Mouse (Mus musculus) layer of hippocampus, adult 11-12 months (tissue): Measurements from ENCODE around the gene Tspoap1.

Source experiments
- DNase-seq: peaks from one replicate; pipeline ENCODE4 v3.0.0; 2022; ENCODE audit warnings: low spot score

The Tspoap1 gene

GRCm38 (mm10) chr11:87759609-87760005 is 734 bp upstream of the Tspoap1 start:
- DNase-seq: peak; percentile 52

GRCm38 (mm10) chr11:87761181-87761721 is 910 bp downstream of the Tspoap1 start:
- peak; percentile 36 for DNase-seq

GRCm38 (mm10) chr11:87761806-87762701 is 1.7 kb downstream of the Tspoap1 start:
- DNase-seq: no peak

DNA sequence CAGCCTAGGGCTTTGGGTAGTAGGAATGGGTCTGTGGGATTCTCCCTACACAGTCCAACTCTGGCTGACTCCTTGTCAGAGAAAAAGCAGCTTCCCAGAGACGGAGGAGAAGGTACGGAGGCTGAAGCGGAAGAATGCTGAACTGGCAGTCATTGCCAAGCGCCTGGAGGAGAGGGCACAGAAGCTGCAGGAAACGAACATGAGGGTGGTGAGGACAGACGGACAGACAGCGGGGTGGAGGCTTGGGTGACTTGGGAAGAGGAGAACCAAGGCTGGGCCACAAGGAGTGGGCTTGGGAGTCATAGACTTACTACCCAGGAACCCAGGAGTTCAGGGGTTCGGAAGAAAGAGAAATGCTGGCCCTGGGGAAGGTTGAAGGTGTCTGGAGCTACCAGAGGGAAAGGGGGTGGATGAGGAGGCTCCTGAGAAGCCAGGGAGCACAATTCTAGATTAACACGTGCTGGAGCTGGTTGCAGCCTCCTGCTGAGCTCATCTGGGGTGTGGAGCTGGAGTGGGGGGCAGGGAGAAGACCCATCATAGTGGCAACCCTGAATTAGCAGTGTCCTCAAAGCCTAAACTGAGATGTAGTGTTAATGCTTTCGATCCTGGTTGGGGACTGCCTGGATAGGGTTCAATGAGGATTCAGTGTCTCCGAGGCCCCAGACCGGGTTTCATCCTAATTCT is 2.5 kb downstream of the Tspoap1 start:
- no peak for DNase-seq

- DNase-seq: peak; percentile 70
Measured at GRCm38 (mm10) chr11:87763511-87763987, 3.2 kb downstream of the Tspoap1 start.

GRCm38 (mm10) chr11:87763988-87764876 is 3.9 kb downstream of the Tspoap1 start:
- DNase-seq: peak; percentile 43

DNA sequence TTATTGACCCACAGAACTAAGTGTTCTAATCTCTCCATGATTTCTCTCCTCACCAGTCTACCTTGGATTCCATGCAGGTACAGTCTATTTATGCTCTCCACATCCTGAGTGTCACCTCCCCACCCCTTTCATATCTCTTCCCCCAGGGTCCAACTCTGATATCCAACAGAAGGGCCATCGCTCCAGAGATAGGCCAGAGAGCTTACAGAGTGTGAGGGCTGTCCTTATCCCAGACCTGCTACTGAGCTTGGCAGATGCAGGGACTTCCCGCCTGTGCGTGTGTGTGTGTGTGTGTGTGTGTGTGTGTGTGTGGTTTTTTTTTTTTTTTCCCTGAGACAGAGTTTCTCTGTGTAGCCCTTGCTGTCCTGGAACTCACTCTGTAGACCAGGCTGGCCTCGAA is 8.4 kb downstream of the Tspoap1 start:
- no peak for DNase-seq

DNA sequence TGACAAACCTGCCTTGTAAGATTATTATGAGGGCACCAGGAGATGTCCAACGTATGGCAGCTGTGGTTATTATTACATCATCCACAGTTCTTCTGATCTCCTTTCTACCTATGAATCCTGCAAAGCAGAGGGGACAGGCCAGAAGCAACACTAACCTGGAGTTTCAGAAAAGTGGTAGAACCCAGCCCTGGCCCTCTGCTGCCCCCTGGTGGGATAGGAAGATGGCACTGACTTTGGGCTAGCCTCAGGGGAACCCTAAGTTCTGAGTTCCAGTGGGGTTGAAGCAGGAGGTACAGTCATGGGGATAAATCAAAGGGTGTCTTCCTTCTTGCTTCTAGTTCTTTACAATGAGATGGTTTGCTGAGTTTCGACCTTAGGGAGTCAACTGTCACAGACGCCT is 10.6 kb downstream of the Tspoap1 start:
- peak; percentile 78 for DNase-seq

GRCm38 (mm10) chr11:87772354-87772753 is 12.0 kb downstream of the Tspoap1 start:
- DNase-seq: no peak

DNA sequence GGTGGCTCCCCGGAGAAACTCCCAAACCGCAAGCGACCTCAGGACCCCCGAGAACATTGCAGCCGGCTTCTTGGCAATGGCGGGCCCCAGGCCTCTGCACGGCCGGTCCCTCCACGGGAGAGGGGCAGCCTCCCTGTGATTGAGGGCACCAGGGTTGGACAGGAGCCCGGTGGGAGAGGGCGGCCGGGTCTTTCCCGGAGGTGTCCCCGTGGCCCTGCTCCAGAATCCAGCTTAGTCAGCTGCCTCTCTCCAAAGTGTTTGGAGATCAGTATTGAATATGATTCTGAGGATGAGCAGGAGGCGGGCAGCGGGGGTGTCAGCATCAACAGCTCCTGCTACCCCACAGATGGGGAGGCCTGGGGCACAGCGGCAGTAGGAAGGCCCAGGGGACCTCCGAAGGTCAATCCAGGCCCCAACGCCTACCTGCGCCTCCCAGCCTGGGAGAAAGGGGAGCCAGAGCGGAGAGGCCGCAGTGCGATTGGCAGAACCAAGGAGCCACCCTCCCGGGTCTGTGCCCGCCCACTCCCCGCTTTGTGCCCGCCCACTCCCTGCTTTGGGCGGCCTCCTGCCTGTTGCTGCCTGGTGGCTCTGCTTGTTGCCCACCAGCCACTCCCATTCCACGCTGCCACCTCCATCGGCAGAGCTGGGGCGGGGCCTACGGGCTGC is 17.9 kb downstream of the Tspoap1 start:
- peak; percentile 62 for DNase-seq

GRCm38 (mm10) chr11:87778915-87779314 is 18.6 kb downstream of the Tspoap1 start:
- no peak for DNase-seq

DNA sequence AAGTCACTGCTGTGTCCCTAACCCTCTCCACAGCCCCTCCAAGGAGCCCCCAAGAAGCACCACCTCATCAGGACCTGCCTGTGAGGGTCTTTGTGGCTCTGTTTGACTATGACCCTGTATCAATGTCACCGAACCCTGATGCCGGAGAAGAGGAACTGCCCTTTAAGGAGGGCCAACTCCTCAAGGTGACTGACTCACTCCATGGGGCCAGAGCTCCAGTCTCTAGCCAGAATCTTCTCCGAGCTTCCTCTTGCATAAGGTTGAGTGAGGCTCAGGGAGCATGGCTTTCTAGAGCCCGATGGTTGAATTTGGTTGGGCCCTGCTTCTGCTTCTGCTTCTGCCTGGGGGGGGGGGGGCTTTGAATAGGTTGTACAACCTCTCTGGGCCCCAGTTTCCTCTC is 19.1 kb downstream of the Tspoap1 start:
- DNase-seq: no peak

- no peak for DNase-seq
Measured at GRCm38 (mm10) chr11:87780130-87780529, 19.8 kb downstream of the Tspoap1 start.

- no peak for DNase-seq
Measured at GRCm38 (mm10) chr11:87790088-87790487, 29.7 kb downstream of the Tspoap1 start.

DNA sequence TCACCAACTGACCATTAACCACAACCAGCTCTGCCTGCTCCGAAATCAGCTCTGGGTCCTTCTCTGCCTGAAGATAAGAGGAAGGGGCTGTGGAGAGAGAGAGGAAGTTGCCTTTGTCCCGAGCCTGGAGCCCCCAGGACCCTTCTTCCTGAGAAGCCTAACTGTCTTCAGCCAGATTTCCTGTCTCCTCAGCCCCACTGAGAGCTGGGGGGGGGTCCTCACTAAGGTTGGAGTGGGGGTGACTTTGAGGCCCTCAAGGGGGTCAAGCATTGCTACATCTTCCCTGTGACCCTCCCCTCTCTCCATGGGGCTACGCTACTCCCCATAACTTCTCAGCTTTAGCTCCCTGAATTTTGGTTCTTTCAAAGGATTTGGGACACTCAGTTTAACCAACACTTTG is 33.1 kb downstream of the Tspoap1 start, which contains the start of gene Mpo:
Gene Mpo (plus strand): TSS at position 122 of the 400 bp plus-strand sequence.
- no peak for DNase-seq

DNA sequence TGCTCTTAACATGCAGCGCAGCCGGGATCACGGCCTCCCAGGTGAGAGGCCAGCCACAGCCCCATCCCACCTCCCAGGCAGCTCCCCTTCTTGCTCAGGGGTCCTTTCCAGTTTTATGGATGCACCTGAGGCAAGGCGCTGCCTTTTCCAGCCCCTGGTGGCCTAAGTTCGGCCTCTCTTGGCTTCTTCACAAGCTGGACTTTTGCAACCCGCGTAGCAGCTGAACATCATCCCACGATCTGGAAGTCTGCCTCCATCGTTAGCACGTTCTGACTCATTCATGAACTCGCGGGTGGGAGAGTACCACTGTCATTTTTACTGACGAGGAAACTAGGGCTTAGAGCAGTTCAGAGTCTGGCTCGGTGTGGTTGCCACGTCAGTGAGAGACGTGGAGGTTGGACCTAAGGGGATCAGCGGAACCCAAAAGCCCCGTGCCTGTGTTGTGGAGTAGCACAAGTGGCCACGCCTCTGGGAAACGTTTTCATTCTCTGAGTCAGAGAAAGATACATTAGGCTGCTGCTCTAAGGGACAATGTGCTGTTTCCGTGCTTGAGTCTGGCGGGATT is 41.5 kb downstream of the Tspoap1 start:
- DNase-seq: peak; percentile 31

DNA sequence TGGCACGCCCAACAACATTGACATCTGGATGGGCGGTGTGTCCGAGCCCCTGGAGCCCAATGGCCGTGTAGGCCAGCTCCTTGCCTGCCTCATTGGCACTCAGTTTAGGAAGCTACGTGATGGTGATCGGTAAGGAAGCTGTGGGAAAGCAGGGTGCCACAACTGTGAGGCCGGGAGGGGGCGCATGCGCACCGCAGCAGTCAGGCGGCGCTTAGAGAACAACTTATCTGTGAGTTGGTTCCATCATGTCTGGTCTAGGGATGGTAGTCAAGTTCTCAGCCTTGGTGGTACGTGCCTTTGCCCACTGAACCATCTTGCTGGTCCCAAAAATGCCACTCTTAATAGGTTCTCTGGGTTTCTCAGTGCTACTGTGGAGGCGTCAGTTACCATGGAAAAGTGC is 42.3 kb downstream of the Tspoap1 start:
- DNase-seq: peak; percentile 50

GRCm38 (mm10) chr11:87805448-87805847 is 45.1 kb downstream of the Tspoap1 start:
- DNase-seq: no peak

- no peak for DNase-seq
Measured at GRCm38 (mm10) chr11:87807433-87807832, 47.1 kb downstream of the Tspoap1 start.

DNA sequence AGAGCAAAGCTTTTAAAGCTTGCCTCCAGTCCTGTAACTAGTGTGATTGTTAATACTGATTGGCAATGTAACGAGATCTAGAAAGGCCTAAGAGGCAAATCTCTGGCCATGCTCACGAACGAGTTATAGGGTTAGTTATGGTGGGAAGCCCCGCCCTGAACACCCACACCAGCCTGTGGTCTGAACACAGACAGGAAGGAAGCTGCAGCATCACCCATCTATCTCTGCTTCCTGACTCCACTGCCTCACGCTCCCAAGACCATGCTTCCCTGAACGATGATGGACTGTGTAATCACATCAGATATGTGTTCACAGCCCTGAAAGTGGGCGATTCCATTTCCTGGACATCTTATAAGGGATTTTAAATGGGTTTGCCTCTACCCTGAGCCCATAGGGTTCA is 47.9 kb downstream of the Tspoap1 start:
- no peak for DNase-seq

DNA sequence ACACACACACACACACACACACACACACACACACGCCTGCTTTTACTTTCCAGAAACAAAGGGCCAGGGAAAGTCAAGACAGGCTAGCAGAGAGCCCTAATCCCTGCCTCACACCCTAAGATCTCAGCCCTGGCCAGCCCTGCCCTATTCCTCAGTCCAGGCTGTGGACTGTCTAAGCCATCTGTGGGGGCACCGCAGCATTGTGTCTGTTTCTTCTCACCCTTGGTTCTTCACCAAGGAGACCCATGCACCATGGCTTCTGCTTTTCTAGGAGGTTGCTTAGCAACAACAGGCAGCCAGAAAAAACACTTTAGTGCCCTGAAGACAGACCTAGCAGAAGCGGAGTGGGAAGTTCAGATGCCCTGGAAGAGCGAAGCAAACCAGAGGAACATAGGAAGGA is 51.1 kb downstream of the Tspoap1 start:
- DNase-seq: no peak
